Mouse (Mus musculus): ENCODE data around the gene Brca1.
A peak's percentile ranks its signal among the peaks of the same experiment; 100 is the strongest.

DNA sequence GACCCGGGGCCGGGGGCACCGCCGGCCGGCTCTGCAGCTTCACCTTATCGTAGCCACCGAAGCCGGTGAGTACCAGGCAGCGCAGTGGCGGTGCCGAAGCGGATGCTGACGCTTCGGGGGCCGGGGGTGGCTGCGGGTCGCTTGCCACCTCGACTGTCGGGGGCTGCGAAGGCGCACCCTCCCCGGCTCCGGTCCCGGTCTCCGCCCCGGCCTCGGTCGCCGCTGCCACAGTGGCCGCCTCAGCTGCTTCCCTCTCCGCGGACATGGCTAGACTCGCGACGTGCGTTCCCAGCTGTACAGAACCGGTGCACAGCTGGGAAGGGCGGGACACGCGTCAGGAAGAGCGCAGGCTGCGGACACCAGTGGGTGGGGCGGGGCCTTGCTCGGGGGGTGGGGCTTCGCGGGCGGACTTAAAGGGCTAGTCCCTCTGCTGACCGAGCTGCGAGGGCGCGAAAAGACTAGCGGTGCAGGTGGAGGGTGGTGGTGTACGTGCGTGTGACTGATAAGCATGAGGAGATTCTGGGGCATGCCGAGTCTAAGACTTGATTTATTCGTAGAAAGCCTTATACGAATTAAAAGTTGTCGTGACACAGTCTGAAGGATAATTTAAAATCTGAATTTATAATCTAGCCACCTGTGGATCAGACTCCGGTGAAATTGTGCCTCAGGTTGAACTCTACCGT is 85.7 kb downstream of the Brca1 start, which contains the start of gene Vat1:
- no peak for TF ChIP-seq USF1 (IDR thresholded peaks at IDR 0.05; ENCODE audit: low read depth)
- TF ChIP-seq MYOD1 (IDR thresholded peaks at IDR 0.05; ENCODE audit: control insufficient read depth in 1 of 3, insufficient read length in 2 of 3, low read depth in 2 of 3) = peak in 2 of 3 experiments; percentile 28 to 81
- peak; percentile 84 for TF ChIP-seq POLR2A (IDR thresholded peaks at IDR 0.05; ENCODE audit: insufficient read length, low read depth)
- TF ChIP-seq CEBPB (IDR thresholded peaks at IDR 0.05; ENCODE audit: insufficient read depth, poor library complexity, severe bottlenecking) = no peak
- no peak for TF ChIP-seq MAX (IDR thresholded peaks at IDR 0.05; ENCODE audit: low read depth)
- TF ChIP-seq POLR2AphosphoS2 (IDR thresholded peaks at IDR 0.05; ENCODE audit: insufficient read length, low read depth) = peak; percentile 90
- peak; percentile 28 for TF ChIP-seq E2F4 (IDR thresholded peaks at IDR 0.05; ENCODE audit: insufficient read depth)
- no peak for TF ChIP-seq TCF12 (IDR thresholded peaks at IDR 0.05; ENCODE audit: insufficient read depth, poor library complexity, severe bottlenecking)

All from myocyte (in vitro differentiated cells).